Comparison of ENCODE assay signal across 29 mouse cellular contexts in the genomic region with DNA sequence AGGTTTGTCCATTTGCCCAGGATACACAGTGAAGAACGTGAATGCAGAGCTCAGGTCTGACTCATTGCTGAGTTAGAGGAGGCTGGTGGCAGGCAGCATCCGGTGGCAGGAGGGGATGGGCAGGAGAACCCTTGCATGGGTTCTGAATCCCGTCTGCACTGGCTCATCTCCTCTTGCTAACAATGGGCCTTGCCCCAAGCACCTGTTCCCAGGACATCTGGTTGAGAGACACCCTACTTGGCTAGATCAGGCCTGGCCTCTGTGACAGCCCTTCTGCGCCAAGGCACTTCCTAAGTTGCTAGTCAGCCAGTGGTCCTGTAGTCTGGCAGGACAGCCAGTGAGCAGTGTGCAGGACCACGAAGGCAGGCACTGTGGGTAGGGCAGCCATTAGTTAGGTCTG. TPM values are rescaled to one million over a fixed set of nuclear protein-coding genes. Genes with fewer than 3 reads are reported as not detected.
DNase-seq lines count a peak whose midpoint lies in the region; ATAC-seq and TF ChIP-seq lines count a peak whose summit lies in the region.
"Had no signal": no experiment of that assay in that cellular context is flagged by ENCODE, and none has a peak within 500 bp of the region (broad histone marks: within the 10 kb centered on the region; RNA-seq: fewer than 3 reads in every experiment).

No protein-coding gene starts in this region.

- peak; percentile 23 for ATAC-seq in activated CD4-positive, CD25-positive, alpha-beta regulatory T cell, adult 4 months
- ATAC-seq in midbrain, embryonic 15.5 days (replicated peaks): no peak
- ATAC-seq: forebrain, embryonic 13.5 days; intestine, embryonic 16.5 days; liver, postnatal 0 days; lung, postnatal 0 days had no signal

- no peaks in the 10 kb centered on the region for H3K36me3 ChIP-seq in C2C12 (ENCODE audit: control insufficient read depth, insufficient read depth)
- no peaks in the 10 kb centered on the region for H3K36me3 ChIP-seq in midbrain, embryonic 15.5 days (replicated peaks)
- H3K36me3 ChIP-seq: embryonic facial prominence, embryonic 13.5 days; heart, embryonic 15.5 days; hindbrain, embryonic 15.5 days; limb, embryonic 12.5 days had no signal

- H3K9me3 ChIP-seq in midbrain, embryonic 15.5 days: no peaks in the 10 kb centered on the region
- H3K9me3 ChIP-seq: embryonic facial prominence, embryonic 13.5 days; forebrain, embryonic 13.5 days; heart, embryonic 15.5 days; hindbrain, embryonic 15.5 days; limb, embryonic 12.5 days had no signal

- no peaks in the 10 kb centered on the region for H3K4me1 ChIP-seq in midbrain, embryonic 15.5 days
- H3K4me1 ChIP-seq: forebrain, embryonic 13.5 days; hindbrain, embryonic 15.5 days; limb, embryonic 12.5 days had no signal

- H3K27ac ChIP-seq in midbrain, embryonic 15.5 days: no peak overlapping the region
- H3K27ac ChIP-seq: embryonic facial prominence, embryonic 13.5 days; forebrain, embryonic 13.5 days; heart, embryonic 15.5 days; hindbrain, embryonic 15.5 days; limb, embryonic 12.5 days; macrophage; stomach, postnatal 0 days had no signal

- no peaks in the 10 kb centered on the region for H3K79me2 ChIP-seq in C2C12 (ENCODE audit: control insufficient read depth, insufficient read depth)

- H3K27me3 ChIP-seq in C2C12 (ENCODE audit: control insufficient read depth, insufficient read depth, insufficient read length): peaks cover 23% of the 10 kb centered on the region
- H3K27me3 ChIP-seq in midbrain, embryonic 15.5 days (replicated peaks): no peaks in the 10 kb centered on the region
- H3K27me3 ChIP-seq: embryonic facial prominence, embryonic 13.5 days; heart, embryonic 15.5 days; hindbrain, embryonic 15.5 days had no signal

- no peak overlapping the region for H3K4me3 ChIP-seq in C2C12 (ENCODE audit: insufficient read depth, poor library complexity, severe bottlenecking)
- no peak overlapping the region for H3K4me3 ChIP-seq in midbrain, embryonic 15.5 days
- H3K4me3 ChIP-seq: embryonic facial prominence, embryonic 13.5 days; erythroblast, embryonic 14.5 days; forebrain, embryonic 13.5 days; heart, embryonic 15.5 days; hindbrain, embryonic 15.5 days; limb, embryonic 12.5 days had no signal

- no peak overlapping the region for H3K9ac ChIP-seq in midbrain, embryonic 15.5 days
- H3K9ac ChIP-seq: embryonic facial prominence, embryonic 13.5 days; forebrain, embryonic 13.5 days; heart, embryonic 15.5 days; hindbrain, embryonic 15.5 days; limb, embryonic 12.5 days; liver, postnatal 0 days had no signal

- no peaks in the 10 kb centered on the region for H3K79me3 ChIP-seq in C2C12 (ENCODE audit: low read depth)

- peak overlapping the region; percentile 4 for H3ac ChIP-seq in C2C12 (ENCODE audit: control insufficient read depth, insufficient read length, low read depth)

- no peak for TF ChIP-seq CTCF in C2C12 (IDR thresholded peaks at IDR 0.05; ENCODE audit: control insufficient read depth, insufficient read depth, insufficient read length)

- 76% methylated on average over 5 of the region's 5 CpGs for WGBS in midbrain, embryonic 15.5 days

- H3K4me2 ChIP-seq in midbrain, embryonic 15.5 days: no peak overlapping the region
- H3K4me2 ChIP-seq: embryonic facial prominence, embryonic 13.5 days; forebrain, embryonic 13.5 days; heart, embryonic 15.5 days; hindbrain, embryonic 15.5 days; limb, embryonic 12.5 days; liver, embryonic 11.5 days; midbrain, embryonic 11.5 days had no signal

- peak; percentile 8 for DNase-seq in right cerebral cortex, adult 18-20 months
- no peak for DNase-seq in right cerebral cortex, postnatal 25 days
- DNase-seq in embryo, embryonic 11 days: no peak
- no peak for DNase-seq in thymus, postnatal 0 days (ENCODE audit: low spot score)
- DNase-seq: adrenal gland, postnatal 10 days; cerebellum, adult 2 months; cerebellum, postnatal 25 days; gastrocnemius, postnatal 36 days; heart, postnatal 4 days; kidney, postnatal 36 days; layer of hippocampus, postnatal 36 days; right cerebral cortex, postnatal 4 days; thymus, adult 2 months had no signal

TF ChIP-seq in C2C12, 6 proteins besides CTCF, POLR2A, EP300 and RAD21:
- TF ChIP-seq CEBPB (IDR thresholded peaks at IDR 0.05; ENCODE audit: low read depth) (no peak), MYOD1 (IDR thresholded peaks at IDR 0.05; ENCODE audit: control insufficient read depth, insufficient read length, low read depth) (peak; percentile 93)

RNA-seq across cellular contexts. Expression of a gene that starts 11.0 kb away (rescaled TPM):
- polyA plus RNA-seq in C2C12 (2012; fragmentation: generic; extraction: Trizol): 0.06 TPM
- not detected for polyA plus RNA-seq in activated CD4-positive, CD25-positive, alpha-beta regulatory T cell, adult 4 months (2017; shearing (Covaris generic))
- 0.28 and 0.61 TPM in 2 replicates for polyA plus RNA-seq in midbrain, embryonic 15.5 days (2015; fragmentation: Nextera tagmentation; extraction: Ambion mirVana)
- polyA plus RNA-seq in thymus, postnatal 0 days (2015; fragmentation: Nextera tagmentation; extraction: Ambion mirVana): 0.12 and 0.39 TPM in 2 replicates
- polyA plus RNA-seq: forebrain, embryonic 13.5 days; macrophage had no signal

RNA-seq across cellular contexts. Expression of a gene that starts 15.6 kb away (rescaled TPM):
- 0.01 TPM for polyA plus RNA-seq in C2C12 (2012; fragmentation: generic; extraction: Trizol)
- polyA plus RNA-seq in activated CD4-positive, CD25-positive, alpha-beta regulatory T cell, adult 4 months (2017; shearing (Covaris generic)): 100 to 1,000 TPM; 489 to 584 TPM
- polyA plus RNA-seq in midbrain, embryonic 15.5 days (2015; fragmentation: Nextera tagmentation; extraction: Ambion mirVana): 0.05 TPM in 1 of 2 replicates, not detected in the other
- 10.3 and 12.2 TPM in 2 replicates for polyA plus RNA-seq in thymus, postnatal 0 days (2015; fragmentation: Nextera tagmentation; extraction: Ambion mirVana)
- polyA plus RNA-seq: forebrain, embryonic 13.5 days; midbrain, embryonic 11.5 days had no signal

RNA-seq across cellular contexts. Expression of a gene that starts 51.1 kb away (rescaled TPM):
- 228 TPM for polyA plus RNA-seq in C2C12 (2012; fragmentation: generic; extraction: Trizol)
- 1 to 10 TPM; 9.0 to 9.7 TPM for polyA plus RNA-seq in activated CD4-positive, CD25-positive, alpha-beta regulatory T cell, adult 4 months (2017; shearing (Covaris generic))
- 162 and 163 TPM in 2 replicates for polyA plus RNA-seq in midbrain, embryonic 15.5 days (2015; fragmentation: Nextera tagmentation; extraction: Ambion mirVana)
- 8.1 and 10.1 TPM in 2 replicates for polyA plus RNA-seq in thymus, postnatal 0 days (2015; fragmentation: Nextera tagmentation; extraction: Ambion mirVana)

RNA-seq across cellular contexts. Expression of a gene that starts 51.7 kb away (rescaled TPM):
- polyA plus RNA-seq in C2C12 (2012; fragmentation: generic; extraction: Trizol): 17.5 TPM
- 10 to 100 TPM; 15.5 to 15.9 TPM for polyA plus RNA-seq in activated CD4-positive, CD25-positive, alpha-beta regulatory T cell, adult 4 months (2017; shearing (Covaris generic))
- polyA plus RNA-seq in midbrain, embryonic 15.5 days (2015; fragmentation: Nextera tagmentation; extraction: Ambion mirVana): 6.6 and 7.5 TPM in 2 replicates
- polyA plus RNA-seq in thymus, postnatal 0 days (2015; fragmentation: Nextera tagmentation; extraction: Ambion mirVana): 6.5 and 9.1 TPM in 2 replicates
- polyA plus RNA-seq: erythroblast, embryonic 14.5 days had no signal

Comparison
In these comparisons a context has a peak if more than half of its experiments do, and no peak if none do; other contexts are left out.
1. RNA of a gene that starts 15.6 kb away (polyA plus RNA-seq): 489 to 584 TPM in activated CD4-positive, CD25-positive, alpha-beta regulatory T cell, adult 4 months; 10.3 to 12.2 TPM in thymus, postnatal 0 days, 0.05 TPM in midbrain, embryonic 15.5 days and 0.01 TPM in C2C12 (single experiment); every median in the first group is over 10 times any median in the second.
2. RNA of a gene that starts 51.1 kb away (polyA plus RNA-seq): 228 TPM in C2C12 (single experiment) and 162 to 163 TPM in midbrain, embryonic 15.5 days; 8.1 to 10.1 TPM in thymus, postnatal 0 days and 9.0 to 9.7 TPM in activated CD4-positive, CD25-positive, alpha-beta regulatory T cell, adult 4 months; every median in the first group is over 10 times any median in the second.